Mouse (Mus musculus) olfactory bulb, adult 2 months (tissue): ENCODE data around the gene Ccdc126. TPM values are rescaled to one million over a fixed set of nuclear protein-coding genes. Genes with fewer than 3 reads are reported as not detected.

Experiments
- H3K27ac ChIP-seq: fragments of 200-500 bp; 2 replicates; pipeline ENCODE4 v1.5.1; 2012; ENCODE audit warnings: low read depth, low read length; ENCODE audit not compliant: insufficient read depth
- H3K4me1 ChIP-seq: fragments of 200-500 bp; 2 replicates; pipeline ENCODE4 v1.6.1; 2012; ENCODE audit warnings: low read length; ENCODE audit not compliant: control insufficient read depth, insufficient read depth
- H3K4me3 ChIP-seq: fragments of 200-500 bp; 2 replicates; pipeline ENCODE4 v1.5.1; 2012; ENCODE audit warnings: mild to moderate bottlenecking, low read depth, low read length, moderate library complexity; ENCODE audit not compliant: insufficient read depth
- CTCF ChIP-seq: fragments of 200-500 bp; IDR thresholded peaks from 2 replicates; pipeline ENCODE4 v1.5.1; 2012; ENCODE audit warnings: low read depth, mild to moderate bottlenecking, low read length, moderate library complexity; ENCODE audit not compliant: insufficient read depth
- POLR2A ChIP-seq: fragments of 200-500 bp; IDR thresholded peaks from 2 replicates; pipeline ENCODE4 v1.6.1; 2012; ENCODE audit warnings: mild to moderate bottlenecking, low read depth, low read length, moderate library complexity; ENCODE audit not compliant: insufficient read depth
- WGBS: fragments of 180-500 bp; shearing (Covaris S2); methylation state at CpG from one replicate; pipeline ENCODE4 v1.1.7; 2018; 5-methylcytosine and 5-hydroxymethylcytosine counted together
- polyA plus RNA-seq: library from polyadenylated mRNA; stranded (reverse); fragments of >200 nt; gene quantifications from 2 replicates; pipeline ENCODE4 v1.2.4, GENCODE M21; 2012; ENCODE audit warnings: low replicate concordance; ENCODE audit not compliant: missing spikeins, insufficient read depth, insufficient read length

The Ccdc126 gene
- polyA plus RNA-seq, 1 experiment = not detected

DNA sequence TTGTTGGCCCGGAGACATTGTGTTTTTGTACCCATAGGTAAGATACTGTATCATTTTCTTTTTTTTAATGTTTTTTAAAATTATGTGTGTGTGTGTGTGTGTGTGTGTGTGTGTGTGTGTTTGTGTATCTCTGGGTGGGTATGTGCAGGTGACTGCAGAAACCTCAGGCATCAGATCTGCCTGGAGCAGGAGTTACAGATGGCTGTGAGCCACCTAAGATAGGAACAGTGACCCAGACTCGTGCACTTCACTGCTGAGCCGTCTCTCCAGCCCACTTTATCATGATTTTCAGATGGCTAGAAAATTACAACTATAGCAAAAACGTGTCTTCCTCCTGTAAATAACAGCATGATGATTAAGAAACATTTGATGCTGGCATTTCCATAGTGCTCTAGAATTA lies 53.6 kb downstream of the Ccdc126 start:
- Histone ChIP-seq H3K4me1 (peaks cover 4% of the 10 kb centered on the region), H3K4me3 (no peak overlapping the region), H3K27ac (no peak overlapping the region)
- WGBS = 91% methylated on average over 4 of the region's 4 CpGs
- TF ChIP-seq POLR2A (no peak), CTCF (no peak)

DNA sequence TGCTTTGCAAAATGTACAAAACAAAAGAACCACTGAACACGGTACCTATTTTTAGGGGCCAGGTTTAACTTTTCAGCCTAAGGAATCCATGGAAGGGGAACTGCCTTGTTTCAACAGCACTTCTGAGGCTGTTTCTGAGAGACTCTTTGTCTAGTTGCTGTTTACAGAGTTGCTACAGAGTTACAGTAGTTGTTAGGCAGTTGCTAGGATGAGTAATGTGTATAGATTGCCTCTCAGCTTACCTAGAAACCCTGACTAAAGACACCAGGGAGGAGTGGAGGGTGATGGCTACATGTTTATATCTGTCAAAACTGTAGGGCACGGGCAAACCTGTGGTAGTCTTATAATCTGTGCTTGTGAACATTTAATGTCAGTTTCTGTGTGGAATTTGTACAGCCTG lies 54.9 kb downstream of the Ccdc126 start:
- no peak overlapping the region for H3K27ac ChIP-seq
- TF ChIP-seq CTCF (no peak), POLR2A (no peak)
- H3K4me3 ChIP-seq = no peak overlapping the region
- 53% methylated on average over 2 of the region's 2 CpGs for WGBS
- H3K4me1 ChIP-seq = no peaks in the 10 kb centered on the region

DNA sequence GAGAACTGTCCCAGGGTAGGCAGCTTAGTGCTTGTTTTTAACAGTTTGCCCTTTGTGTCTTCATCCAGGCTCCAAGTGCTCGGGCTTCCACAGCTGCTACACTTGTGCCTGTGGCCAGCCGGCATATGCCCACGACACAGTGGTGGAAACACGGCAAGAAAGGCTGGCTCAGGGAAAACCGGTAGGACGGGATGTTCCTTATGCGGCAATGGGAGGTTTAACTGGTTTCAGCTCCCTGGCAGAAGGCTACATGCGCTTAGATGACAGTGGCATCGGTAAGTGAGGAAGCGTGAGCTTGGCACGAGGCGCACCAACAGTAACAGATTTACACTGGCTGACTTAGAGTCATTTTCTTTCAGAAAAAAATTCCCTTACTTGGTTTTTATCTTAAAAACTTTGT lies 59.3 kb downstream of the Ccdc126 start:
- H3K4me3 ChIP-seq = no peak overlapping the region
- WGBS = 68% methylated on average over 12 of the region's 12 CpGs
- TF ChIP-seq CTCF = no peak
- no peak for TF ChIP-seq POLR2A
- H3K27ac ChIP-seq = no peak overlapping the region
- H3K4me1 ChIP-seq = no peaks in the 10 kb centered on the region

Other genes with a start within 250 kb of the Ccdc126 start
- gene Malsu1, start 245.5 kb upstream of the Ccdc126 start, polyA plus RNA-seq = not detected in 2 replicates
- gene Igf2bp3, start 104.3 kb upstream of the Ccdc126 start, polyA plus RNA-seq = not detected in 2 replicates
- gene Tra2a, start 55.2 kb upstream of the Ccdc126 start, polyA plus RNA-seq = not detected in 2 replicates
- gene Fam221a, start 48.5 kb downstream of the Ccdc126 start, polyA plus RNA-seq = not detected in 2 replicates
- gene Stk31, start 76.3 kb downstream of the Ccdc126 start, polyA plus RNA-seq = not detected in 2 replicates